24 mouse cellular contexts compared by ENCODE assay signal in genomic region chr12:59195941-59196340, GRCm38 (mm10). TPM values are rescaled to one million over a fixed set of nuclear protein-coding genes. Genes with fewer than 3 reads are reported as not detected.
DNase-seq lines count a peak whose midpoint lies in the region; ATAC-seq and TF ChIP-seq lines count a peak whose summit lies in the region.
"Had no signal": no experiment of that assay in that cellular context is flagged by ENCODE, and none has a peak within 500 bp of the region (broad histone marks: within the 10 kb centered on the region; RNA-seq: fewer than 3 reads in every experiment).

No protein-coding gene starts in this region.

- 83% methylated on average over 4 of the region's 4 CpGs for WGBS in hindbrain, embryonic 16.5 days
- 74% methylated on average over 4 of the region's 4 CpGs for WGBS in hindbrain, postnatal 0 days

- TF ChIP-seq CTCF in hindbrain, postnatal 0 days (IDR thresholded peaks at IDR 0.05; ENCODE audit: low read depth) = no peak

- no peak overlapping the region for H3K27ac ChIP-seq in hindbrain, embryonic 16.5 days (ENCODE audit: low read depth, low read length)
- H3K27ac ChIP-seq in hindbrain, postnatal 0 days = no peak overlapping the region
- H3K27ac ChIP-seq: embryonic facial prominence, embryonic 12.5 days; gastrocnemius, adult 2 months; heart, embryonic 10.5 days; hindbrain, embryonic 10.5 days; kidney, embryonic 15.5 days; limb, embryonic 15.5 days had no signal

- ATAC-seq in hindbrain, embryonic 16.5 days = 0 out of 2 replicates have a peak, but pooled peaks have one; percentile 10
- ATAC-seq in hindbrain, postnatal 0 days = no peak
- ATAC-seq: midbrain, embryonic 16.5 days had no signal

- H3K36me3 ChIP-seq in hindbrain, embryonic 16.5 days (ENCODE audit: control insufficient read depth, insufficient read depth, low read length) = peaks cover 11% of the 10 kb centered on the region
- peaks cover 14% of the 10 kb centered on the region; the same call in 1 of the 2 replicates for H3K36me3 ChIP-seq in hindbrain, postnatal 0 days (ENCODE audit: insufficient read depth, low read length)

- H3K4me1 ChIP-seq in hindbrain, embryonic 16.5 days (ENCODE audit: control insufficient read depth, insufficient read depth, low read depth, low read length) = no peaks in the 10 kb centered on the region
- no peaks in the 10 kb centered on the region for H3K4me1 ChIP-seq in hindbrain, postnatal 0 days (ENCODE audit: insufficient read depth, low read length)
- H3K4me1 ChIP-seq: embryonic facial prominence, embryonic 12.5 days; hindbrain, embryonic 10.5 days; kidney, embryonic 15.5 days; limb, embryonic 15.5 days had no signal

- H3K27me3 ChIP-seq in hindbrain, embryonic 16.5 days (replicated peaks; ENCODE audit: control insufficient read depth, insufficient read depth, low read length) = no peaks in the 10 kb centered on the region
- H3K27me3 ChIP-seq in hindbrain, postnatal 0 days (ENCODE audit: insufficient read depth, low read length) = no peaks in the 10 kb centered on the region
- H3K27me3 ChIP-seq: CH12.LX; embryonic facial prominence, embryonic 12.5 days; kidney, embryonic 15.5 days; limb, embryonic 15.5 days had no signal

- DNase-seq in hindbrain, postnatal 0 days (ENCODE audit: low spot score) = no peak
- DNase-seq in brain, adult 2 months (ENCODE audit: low read depth, low spot score) = peak; percentile 84
- peak; percentile 29 for DNase-seq in cerebellum, adult 8-10 months
- peak; percentile 38 to 41 for DNase-seq in cerebellum, postnatal 36 days
- DNase-seq in ovary, postnatal 10 days (ENCODE audit: low spot score) = no peak
- no peak for DNase-seq in layer of hippocampus, postnatal 25 days (ENCODE audit: extremely low spot score in 1 of 2, low spot score in 1 of 2)
- DNase-seq: adrenal gland, adult 2 months; B cell, adult 2 months; gastrocnemius, adult 2 months; kidney, adult 11 months; kidney, postnatal 36 days; left cerebral cortex, postnatal 4 days; lung, postnatal 4 days; right cerebral cortex, postnatal 25 days; thymus, postnatal 14 days had no signal

- H3K9ac ChIP-seq in hindbrain, embryonic 16.5 days (ENCODE audit: low read depth, low read length) = no peak overlapping the region
- H3K9ac ChIP-seq in hindbrain, postnatal 0 days (replicated peaks; ENCODE audit: low read length) = no peak overlapping the region
- H3K9ac ChIP-seq: embryonic facial prominence, embryonic 12.5 days; kidney, embryonic 15.5 days; limb, embryonic 15.5 days had no signal

- no peaks in the 10 kb centered on the region for H3K9me3 ChIP-seq in hindbrain, embryonic 16.5 days (ENCODE audit: control insufficient read depth, low read length)
- no peaks in the 10 kb centered on the region for H3K9me3 ChIP-seq in hindbrain, postnatal 0 days (ENCODE audit: low read length)
- H3K9me3 ChIP-seq: embryonic facial prominence, embryonic 12.5 days; G1E; heart, embryonic 10.5 days; hindbrain, embryonic 10.5 days; kidney, embryonic 15.5 days; limb, embryonic 15.5 days had no signal

- H3K4me2 ChIP-seq in hindbrain, embryonic 16.5 days (ENCODE audit: low read length) = no peak overlapping the region
- H3K4me2 ChIP-seq in hindbrain, postnatal 0 days (ENCODE audit: low read depth, low read length) = no peak overlapping the region
- H3K4me2 ChIP-seq: embryonic facial prominence, embryonic 12.5 days; kidney, embryonic 15.5 days; limb, embryonic 15.5 days had no signal

- H3K4me3 ChIP-seq in hindbrain, embryonic 16.5 days (ENCODE audit: low read length) = no peak overlapping the region
- H3K4me3 ChIP-seq in hindbrain, postnatal 0 days (ENCODE audit: low read length) = no peak overlapping the region
- H3K4me3 ChIP-seq: embryonic facial prominence, embryonic 12.5 days; gastrocnemius, adult 2 months; heart, embryonic 10.5 days; hindbrain, embryonic 10.5 days; kidney, embryonic 15.5 days; limb, embryonic 15.5 days had no signal

RNA-seq across cellular contexts. Expression of gene Fbxo33, which starts 23.6 kb away (rescaled TPM):
- 3.9 and 5.1 TPM in 2 replicates for polyA plus RNA-seq in hindbrain, embryonic 16.5 days (2015; fragmentation: Nextera tagmentation; extraction: Ambion mirVana)
- 10.9 and 11.9 TPM in 2 replicates for total RNA-seq in hindbrain, postnatal 0 days (2014; rRNA removed)
- polyA plus RNA-seq in hindbrain, postnatal 0 days (2015; fragmentation: Nextera tagmentation; extraction: Ambion mirVana) = 7.7 and 8.5 TPM in 2 replicates
- 10 to 100 TPM; 48.7 to 54.6 TPM for total RNA-seq in layer of hippocampus, postnatal 25 days (2021)

Comparison
In these comparisons a context has a peak if more than half of its experiments do, and no peak if none do; other contexts are left out.
1. DNase-seq: peak in brain, adult 2 months (single experiment), cerebellum, adult 8-10 months (single experiment) and cerebellum, postnatal 36 days (2 of 2); none in hindbrain, postnatal 0 days (single experiment), ovary, postnatal 10 days (single experiment) and layer of hippocampus, postnatal 25 days (0 of 2).